Mouse (Mus musculus) MEL (cell line): ENCODE data around the gene Ggt7.

ENCODE experiments used
- BHLHE40 ChIP-seq: IDR thresholded peaks from 2 replicates; pipeline ENCODE4 v1.6.1; 2012; ENCODE audit warnings: low read depth, mild to moderate bottlenecking, inconsistent platforms, low read length, improper control_type of control experiment, borderline replicate concordance
- CTCF ChIP-seq, 3 experiments: IDR thresholded peaks in 2 of 3; conservative IDR thresholded peaks in 1 of 3; 2 replicates each; pipeline ENCODE4 v1.5.1; 2011 to 2012; ENCODE audit warnings: low read length in 3 of 3, low read depth in 2 of 3, mild to moderate bottlenecking in 2 of 3, improper control_type of control experiment in 1 of 3, inconsistent platforms in 1 of 3, mixed read lengths in 1 of 3, moderate library complexity in 1 of 3; ENCODE audit not compliant: control insufficient read depth in 1 of 3, insufficient read depth in 1 of 3, poor library complexity in 1 of 3, severe bottlenecking in 1 of 3
- EP300 ChIP-seq, 2 experiments: IDR thresholded peaks; 2 replicates each; pipeline ENCODE4 v1.6.1; 2011; ENCODE audit warnings: improper control_type of control experiment in 2 of 2, low read length in 2 of 2, low read depth in 1 of 2, mild to moderate bottlenecking in 1 of 2
- MAX ChIP-seq: IDR thresholded peaks from 2 replicates; pipeline ENCODE4 v1.6.1; 2011; ENCODE audit warnings: low read length, improper control_type of control experiment
- MAZ ChIP-seq: IDR thresholded peaks from 2 replicates; pipeline ENCODE4 v1.6.1; 2012; ENCODE audit warnings: low read depth, mild to moderate bottlenecking, inconsistent platforms, low read length, improper control_type of control experiment
- MXI1 ChIP-seq: IDR thresholded peaks from 2 replicates; pipeline ENCODE4 v1.6.1; 2011; ENCODE audit warnings: mild to moderate bottlenecking, low read depth, low read length, improper control_type of control experiment
- NRF1 ChIP-seq: IDR thresholded peaks from 2 replicates; pipeline ENCODE4 v1.6.1; 2014; ENCODE audit warnings: low read depth, mild to moderate bottlenecking, inconsistent platforms, low read length, improper control_type of control experiment, moderate library complexity; ENCODE audit not compliant: poor library complexity, insufficient read depth, severe bottlenecking
- POLR2A ChIP-seq, 2 experiments: IDR thresholded peaks; 2 replicates each; pipeline ENCODE4 v1.6.1; 2011 to 2012; ENCODE audit warnings: low read length in 2 of 2, mild to moderate bottlenecking in 2 of 2, control low read depth in 1 of 2, improper control_type of control experiment in 1 of 2, low read depth in 1 of 2, moderate library complexity in 1 of 2; ENCODE audit not compliant: control insufficient read depth in 1 of 2, insufficient read depth in 1 of 2, poor library complexity in 1 of 2
- POLR2AphosphoS2 ChIP-seq: IDR thresholded peaks from 2 replicates; pipeline ENCODE4 v1.6.1; 2011; ENCODE audit warnings: low read length, improper control_type of control experiment
- TAL1 ChIP-seq: IDR thresholded peaks from 2 replicates; pipeline ENCODE4 v1.6.1; 2012; ENCODE audit warnings: mild to moderate bottlenecking, inconsistent platforms, low read length, moderate library complexity, mixed read lengths
- USF2 ChIP-seq, 2 experiments: IDR thresholded peaks; 2 replicates each; pipeline ENCODE4 v1.6.1; 2011 to 2012; ENCODE audit warnings: improper control_type of control experiment in 2 of 2, low read length in 2 of 2, borderline replicate concordance in 1 of 2, inconsistent platforms in 1 of 2, low read depth in 1 of 2, mild to moderate bottlenecking in 1 of 2; ENCODE audit not compliant: insufficient read depth in 1 of 2
- ZC3H11A ChIP-seq: IDR thresholded peaks from 2 replicates; pipeline ENCODE4 v1.6.1; 2012; ENCODE audit warnings: low read depth, mild to moderate bottlenecking, inconsistent platforms, low read length, improper control_type of control experiment

DNA sequence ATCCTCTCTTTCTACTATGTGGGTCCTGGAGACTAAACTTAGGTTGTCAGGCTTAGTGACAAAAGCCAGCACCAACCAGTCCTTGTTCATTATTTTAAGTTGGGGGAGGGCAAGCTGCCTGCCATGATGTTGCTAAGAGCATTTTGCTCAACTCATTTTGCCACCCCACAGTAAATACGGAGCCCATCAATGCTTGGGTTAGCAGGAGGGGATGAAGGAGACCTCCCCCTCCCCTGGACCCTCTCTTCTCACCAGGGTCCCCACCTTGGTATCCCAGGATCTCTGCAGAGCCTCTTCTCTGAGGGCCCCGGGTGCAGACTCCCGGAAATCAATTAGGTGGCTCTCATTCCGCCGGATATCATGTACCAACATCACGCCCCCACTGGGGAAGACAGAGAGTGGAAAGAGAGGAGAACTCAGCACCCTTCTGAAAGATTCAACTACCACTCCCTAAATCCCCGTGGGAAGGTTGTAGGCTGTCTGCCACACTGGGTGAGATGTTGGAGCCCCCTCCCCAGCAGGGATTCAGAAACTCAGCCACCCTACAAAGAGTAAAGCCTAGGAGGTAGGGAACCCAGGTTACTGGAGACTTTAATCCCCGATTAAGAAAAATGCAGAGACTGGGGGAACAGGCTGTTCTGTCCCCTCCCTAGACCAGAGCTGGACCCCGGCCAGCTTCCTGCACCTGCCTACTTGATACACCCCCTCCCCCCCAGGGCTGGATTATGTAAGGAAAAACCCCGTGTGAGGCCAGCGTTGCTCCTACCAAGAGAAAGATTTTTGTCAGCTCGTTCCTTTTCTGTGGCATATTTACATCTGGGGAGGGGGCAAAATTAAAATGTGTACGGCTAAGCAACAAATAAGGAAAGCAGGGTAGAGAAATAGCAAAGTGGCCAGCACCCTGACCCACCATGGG lies 13.3 kb downstream of the Ggt7 start:
- no peak for TF ChIP-seq TAL1
- TF ChIP-seq BHLHE40, result no peak
- TF ChIP-seq MXI1, result no peak
- TF ChIP-seq ZC3H11A, result no peak
- TF ChIP-seq POLR2A (IDR thresholded peaks at IDR 0.05; ENCODE audit: control insufficient read depth in 1 of 2, insufficient read depth in 1 of 2, low read depth in 1 of 2, low read length in 2 of 2, poor library complexity in 1 of 2), result no peak
- no peak for TF ChIP-seq EP300 (IDR thresholded peaks at IDR 0.05; ENCODE audit: low read depth in 1 of 2, low read length in 2 of 2)
- TF ChIP-seq USF2 (IDR thresholded peaks at IDR 0.05; ENCODE audit: borderline replicate concordance in 1 of 2, insufficient read depth in 1 of 2, low read depth in 1 of 2, low read length in 2 of 2), result no peak
- TF ChIP-seq CTCF (IDR thresholded peaks at IDR 0.05 in 2 of 3, conservative IDR thresholded peaks at IDR 0.05 in 1 of 3; ENCODE audit: control insufficient read depth in 1 of 3, insufficient read depth in 1 of 3, low read depth in 2 of 3, low read length in 3 of 3, poor library complexity in 1 of 3, severe bottlenecking in 1 of 3), result no peak
- no peak for TF ChIP-seq NRF1
- TF ChIP-seq MAZ, result no peak
- TF ChIP-seq POLR2AphosphoS2, result no peak
- no peak for TF ChIP-seq MAX
